Mouse (Mus musculus): ENCODE results near the gene Zfand3.

GRCm38 (mm10) chr17:30242647-30243046, 238.1 kb downstream of the Zfand3 start:
- TF ChIP-seq CTCF (IDR thresholded peaks at IDR 0.05; ENCODE audit: insufficient read depth, low read length) (no peak), POLR2A (IDR thresholded peaks at IDR 0.05; ENCODE audit: borderline replicate concordance, extremely low read depth, low read depth, low read length) (no peak)
